Mouse (Mus musculus) hindbrain, embryonic 10.5 days (tissue): ENCODE results near the gene Dnajb2. TPM values are rescaled to one million over a fixed set of nuclear protein-coding genes. Genes with fewer than 3 reads are reported as not detected.
A peak's percentile ranks its signal among the peaks of the same experiment; 100 is the strongest.

Experiments used
- DNase-seq: peaks from one replicate; pipeline ENCODE4 v3.0.0-alpha.2; 2017; ENCODE audit warnings: low spot score
- H3K27ac ChIP-seq: fragments of 300-500 bp; sonication (generic); 2 replicates; pipeline ENCODE4 v1.5.1; 2016; ENCODE audit warnings: mild to moderate bottlenecking, moderate library complexity
- H3K27me3 ChIP-seq: fragments of 300-500 bp; sonication (generic); 2 replicates; pipeline ENCODE4 v1.6.1; 2016; ENCODE audit warnings: mild to moderate bottlenecking; ENCODE audit not compliant: poor library complexity, insufficient read depth, severe bottlenecking
- H3K36me3 ChIP-seq: fragments of 300-500 bp; sonication (generic); 2 replicates; pipeline ENCODE4 v1.6.1; 2016; ENCODE audit warnings: mild to moderate bottlenecking, moderate library complexity
- H3K4me1 ChIP-seq: fragments of 300-500 bp; sonication (generic); replicated peaks from 2 replicates; pipeline ENCODE4 v1.6.1; 2016; ENCODE audit warnings: mild to moderate bottlenecking
- H3K4me3 ChIP-seq: fragments of 300-500 bp; sonication (generic); 2 replicates; pipeline ENCODE4 v1.5.1; 2016; ENCODE audit warnings: mild to moderate bottlenecking, moderate library complexity
- H3K9me3 ChIP-seq: fragments of 300-500 bp; sonication (generic); 2 replicates; pipeline ENCODE4 v1.6.1; 2016; ENCODE audit warnings: mild to moderate bottlenecking, moderate library complexity
- WGBS: fragments of 180-500 bp; shearing (Covaris S2); methylation state at CpG from one replicate; pipeline ENCODE4 v1.1.7; 2016; 5-methylcytosine and 5-hydroxymethylcytosine counted together
- polyA plus RNA-seq: library from polyadenylated mRNA; unstranded; fragments of >200 nt; fragmentation: Nextera tagmentation; extraction: Ambion mirVana; gene quantifications from 2 replicates; pipeline ENCODE4 v1.2.1, GENCODE M21; 2016

Gene Dnajb2
- polyA plus RNA-seq, 1 experiment from 2014 or later = 37.5 TPM

- peak overlapping the region; percentile 62 for H3K27ac ChIP-seq
- no peaks in the 10 kb centered on the region for H3K9me3 ChIP-seq
- peaks cover 13% of the 10 kb centered on the region for H3K36me3 ChIP-seq
- 81% methylated on average over 16 of the region's 16 CpGs for WGBS
- H3K4me1 ChIP-seq = peaks cover 42% of the 10 kb centered on the region
- no peak overlapping the region for H3K4me3 ChIP-seq
- peaks cover 4% of the 10 kb centered on the region for H3K27me3 ChIP-seq
- DNase-seq = no peak
Observed at GRCm38 (mm10) chr1:75247071-75247930, 11.1 kb downstream of the Dnajb2 start.

- Histone ChIP-seq H3K27me3 (peaks cover 14% of the 10 kb centered on the region), H3K9me3 (no peaks in the 10 kb centered on the region), H3K27ac (peak overlapping the region; percentile 67), H3K36me3 (peaks cover 12% of the 10 kb centered on the region), H3K4me1 (peaks cover 42% of the 10 kb centered on the region), H3K4me3 (no peak overlapping the region)
- whole genome bisulfite sequencing = 60% methylated on average over 9 of the region's 9 CpGs
- no peak for DNase-seq
Observed at GRCm38 (mm10) chr1:75248041-75248772, 12.0 kb downstream of the Dnajb2 start.

- DNase-seq = no peak
- Histone ChIP-seq H3K36me3 (no peaks in the 10 kb centered on the region), H3K27me3 (peaks cover 16% of the 10 kb centered on the region), H3K4me3 (no peak overlapping the region), H3K27ac (no peak overlapping the region), H3K9me3 (no peaks in the 10 kb centered on the region), H3K4me1 (peaks cover 41% of the 10 kb centered on the region)
- WGBS = 59% methylated on average over 3 of the region's 3 CpGs
Observed at GRCm38 (mm10) chr1:75250498-75250897, 14.3 kb downstream of the Dnajb2 start.

GRCm38 (mm10) chr1:75251112-75251970, 15.1 kb downstream of the Dnajb2 start:
- Histone ChIP-seq H3K9me3 (no peaks in the 10 kb centered on the region), H3K27ac (peak overlapping the region; percentile 53; the same call in 1 of the 2 replicates), H3K4me1 (peaks cover 40% of the 10 kb centered on the region), H3K36me3 (no peaks in the 10 kb centered on the region), H3K4me3 (peak overlapping the region; percentile 38), H3K27me3 (peaks cover 16% of the 10 kb centered on the region)
- 5% methylated on average over 22 of the region's 22 CpGs for WGBS
- DNase-seq = peak; percentile 74

- H3K4me3 ChIP-seq = no peak overlapping the region
- WGBS = 67% methylated on average over 13 of the region's 13 CpGs
- no peak overlapping the region for H3K27ac ChIP-seq
- H3K4me1 ChIP-seq = peaks cover 34% of the 10 kb centered on the region
- DNase-seq = no peak
- H3K9me3 ChIP-seq = no peaks in the 10 kb centered on the region
- H3K36me3 ChIP-seq = no peaks in the 10 kb centered on the region
- H3K27me3 ChIP-seq = peaks cover 16% of the 10 kb centered on the region
Observed at GRCm38 (mm10) chr1:75252308-75252707, 16.1 kb downstream of the Dnajb2 start.

GRCm38 (mm10) chr1:75253029-75253428, 16.8 kb downstream of the Dnajb2 start:
- Histone ChIP-seq H3K27me3 (peaks cover 16% of the 10 kb centered on the region), H3K4me3 (no peak overlapping the region), H3K36me3 (no peaks in the 10 kb centered on the region), H3K9me3 (no peaks in the 10 kb centered on the region), H3K27ac (no peak overlapping the region), H3K4me1 (peaks cover 27% of the 10 kb centered on the region)
- no peak for DNase-seq
- 72% methylated on average over 16 of the region's 16 CpGs for WGBS

GRCm38 (mm10) chr1:75253849-75254624, 17.8 kb downstream of the Dnajb2 start:
- Histone ChIP-seq H3K36me3 (no peaks in the 10 kb centered on the region), H3K4me3 (no peak overlapping the region), H3K27ac (no peak overlapping the region; the same call in 1 of the 2 replicates), H3K27me3 (peaks cover 21% of the 10 kb centered on the region), H3K9me3 (no peaks in the 10 kb centered on the region), H3K4me1 (peaks cover 21% of the 10 kb centered on the region)
- 64% methylated on average over 16 of the region's 16 CpGs for WGBS
- DNase-seq = peak; percentile 79

GRCm38 (mm10) chr1:75254625-75255013, 18.4 kb downstream of the Dnajb2 start:
- WGBS = 75% methylated on average over 8 of the region's 8 CpGs
- H3K36me3 ChIP-seq = no peaks in the 10 kb centered on the region
- H3K4me1 ChIP-seq = peaks cover 21% of the 10 kb centered on the region
- H3K27me3 ChIP-seq = peaks cover 21% of the 10 kb centered on the region
- no peak overlapping the region for H3K27ac ChIP-seq
- DNase-seq = no peak
- no peak overlapping the region for H3K4me3 ChIP-seq
- H3K9me3 ChIP-seq = no peaks in the 10 kb centered on the region

- DNase-seq = no peak
- Histone ChIP-seq H3K36me3 (no peaks in the 10 kb centered on the region), H3K9me3 (no peaks in the 10 kb centered on the region), H3K27me3 (peaks cover 25% of the 10 kb centered on the region), H3K27ac (no peak overlapping the region), H3K4me3 (no peak overlapping the region), H3K4me1 (peaks cover 19% of the 10 kb centered on the region)
- WGBS = 71% methylated on average over 10 of the region's 10 CpGs
Observed at GRCm38 (mm10) chr1:75255516-75256046, 19.4 kb downstream of the Dnajb2 start.

- Histone ChIP-seq H3K4me1 (peaks cover 12% of the 10 kb centered on the region), H3K36me3 (no peaks in the 10 kb centered on the region), H3K27me3 (peaks cover 63% of the 10 kb centered on the region), H3K9me3 (no peaks in the 10 kb centered on the region), H3K4me3 (no peak overlapping the region), H3K27ac (no peak overlapping the region)
- no peak for DNase-seq
Observed at GRCm38 (mm10) chr1:75261278-75261677, 25.1 kb downstream of the Dnajb2 start.

GRCm38 (mm10) chr1:75262969-75263951, 27.1 kb downstream of the Dnajb2 start:
- H3K27me3 ChIP-seq = peaks cover 62% of the 10 kb centered on the region
- H3K27ac ChIP-seq = peak overlapping the region; percentile 64; the same call in 1 of the 2 replicates
- H3K9me3 ChIP-seq = no peaks in the 10 kb centered on the region
- 1% methylated on average over 40 of the region's 40 CpGs for WGBS
- H3K4me3 ChIP-seq = peak overlapping the region; percentile 54
- H3K4me1 ChIP-seq = peaks cover 12% of the 10 kb centered on the region
- no peaks in the 10 kb centered on the region for H3K36me3 ChIP-seq
- peak; percentile 71 for DNase-seq
